Mouse (Mus musculus) gastrocnemius, postnatal 25 days (tissue): ENCODE data around the gene Vmn1r206. TPM values are rescaled to one million over a fixed set of nuclear protein-coding genes. Genes with fewer than 3 reads are reported as not detected.
"Not testable (repeated sequence)": the region's sequence is repeated elsewhere in the genome, so short reads cannot be mapped to it uniquely, and the experiment has no call there.

Source experiments
- DNase-seq: peaks from one replicate; pipeline ENCODE4 v3.0.0; 2022
- long read RNA-seq, 2 experiments: library from polyadenylated mRNA; stranded (forward); transcript quantifications; one replicate each; pipeline ENCODE4 v2.0.0; 2021
- total RNA-seq, 2 experiments: library from RNA; stranded (reverse); gene quantifications; 1 replicate in 1 of 2; 2 replicates in 1 of 2; pipeline ENCODE4 v1.2.3; 2021

Vmn1r206 gene
- total RNA-seq = not detected
- long read RNA-seq, experiment 1 = 0 reads
- long read RNA-seq, experiment 2 = 0 reads

GRCm38 (mm10) chr13:22624151-22624550, at the start of gene Vmn1r206:
Gene Vmn1r206, minus strand, starts transcription at chr13:22624251.
- not testable (repeated sequence) for DNase-seq

GRCm38 (mm10) chr13:22592900-22593299, 31.2 kb downstream of the Vmn1r206 start, which contains the start of gene Vmn1r205:
Gene Vmn1r205, minus strand, starts transcription at chr13:22593000.
- no peak for DNase-seq

- DNase-seq = not testable (repeated sequence)
Observed at GRCm38 (mm10) chr13:22583336-22583735, 40.7 kb downstream of the Vmn1r206 start.

DNA sequence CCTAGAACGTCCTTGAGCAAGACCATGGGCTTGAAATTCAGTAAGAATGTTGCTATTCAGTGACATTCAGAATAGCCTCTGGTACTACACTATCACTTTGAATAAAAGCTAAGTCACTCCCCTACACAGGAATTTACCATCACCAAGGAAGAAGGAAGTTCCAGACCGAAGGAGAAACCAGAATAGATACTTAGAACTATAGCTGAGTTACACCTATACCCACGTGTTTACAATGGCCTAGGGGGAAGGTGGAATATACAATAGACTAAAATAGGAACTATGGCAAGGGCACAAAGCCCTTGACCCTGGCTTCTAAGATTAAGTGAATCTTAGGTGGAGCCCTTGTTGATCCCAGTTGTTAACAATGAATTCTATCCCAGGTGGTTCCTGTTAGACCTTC, 49.1 kb downstream of the Vmn1r206 start:
- DNase-seq = not testable (repeated sequence)

Other genes with a start within 250 kb of the Vmn1r206 start
- not detected for gene Vmn1r199, start 244.4 kb downstream of the Vmn1r206 start, total RNA-seq
- gene Vmn1r200, start 233.9 kb downstream of the Vmn1r206 start, total RNA-seq = not detected
- gene Vmn1r201, start 152.3 kb downstream of the Vmn1r206 start, total RNA-seq = not detected
- not detected for gene Vmn1r202, start 118.9 kb downstream of the Vmn1r206 start, total RNA-seq
- not detected for gene Vmn1r203, start 106.1 kb downstream of the Vmn1r206 start, total RNA-seq
- not detected for gene Vmn1r204, start 71.1 kb downstream of the Vmn1r206 start, total RNA-seq
- gene Vmn1r205, start 31.3 kb downstream of the Vmn1r206 start, total RNA-seq = not detected
- not detected for gene Vmn1r207-ps, start 105.4 kb upstream of the Vmn1r206 start, total RNA-seq
- not detected for gene Vmn1r208, start 153.1 kb upstream of the Vmn1r206 start, total RNA-seq
- not detected for gene Vmn1r209, start 185.4 kb upstream of the Vmn1r206 start, total RNA-seq
- not detected for gene Vmn1r210, start 207.1 kb upstream of the Vmn1r206 start, total RNA-seq
- gene Vmn1r211, start 233.3 kb upstream of the Vmn1r206 start, total RNA-seq = not detected